Mouse (Mus musculus): ENCODE results near the gene Cib1. TPM values are rescaled to one million over a fixed set of nuclear protein-coding genes. Genes with fewer than 3 reads are reported as not detected.

The Cib1 gene
- polyA plus RNA-seq, 1 experiment from 2014 or later, result 53.2 TPM

- Histone ChIP-seq H3K36me3 (ENCODE audit: control insufficient read depth, insufficient read depth, low read length) (no peaks in the 10 kb centered on the region), H3K9ac (ENCODE audit: low read length) (no peak overlapping the region), H3K4me3 (ENCODE audit: low read depth, low read length) (no peak overlapping the region), H3K4me1 (ENCODE audit: control insufficient read depth, insufficient read depth, low read length) (no peaks in the 10 kb centered on the region), H3K9me3 (ENCODE audit: control insufficient read depth, low read length) (no peaks in the 10 kb centered on the region), H3K4me2 (ENCODE audit: low read depth) (no peak overlapping the region), H3K27ac (ENCODE audit: low read depth, low read length) (no peak overlapping the region), H3K27me3 (ENCODE audit: control insufficient read depth, insufficient read depth, low read length) (no peaks in the 10 kb centered on the region)
- DNase-seq (ENCODE audit: low spot score) (no peak), ATAC-seq (ENCODE audit: insufficient read depth, low FRiP score, low TSS enrichment) (no peak)
- 89% methylated on average over 6 of the region's 6 CpGs for WGBS
These were observed 52.8 kb downstream of the Cib1 start for GRCm38 (mm10) chr7:80179790-80180189.

GRCm38 (mm10) chr7:80179327-80179726 is 53.3 kb downstream of the Cib1 start:
- Histone ChIP-seq H3K9ac (ENCODE audit: low read length) (no peak overlapping the region), H3K27ac (ENCODE audit: low read depth, low read length) (no peak overlapping the region), H3K4me2 (ENCODE audit: low read depth) (no peak overlapping the region), H3K9me3 (ENCODE audit: control insufficient read depth, low read length) (no peaks in the 10 kb centered on the region), H3K27me3 (ENCODE audit: control insufficient read depth, insufficient read depth, low read length) (no peaks in the 10 kb centered on the region), H3K4me1 (ENCODE audit: control insufficient read depth, insufficient read depth, low read length) (no peaks in the 10 kb centered on the region), H3K4me3 (ENCODE audit: low read depth, low read length) (no peak overlapping the region), H3K36me3 (ENCODE audit: control insufficient read depth, insufficient read depth, low read length) (no peaks in the 10 kb centered on the region)
- DNase-seq (ENCODE audit: low spot score) (no peak), ATAC-seq (ENCODE audit: insufficient read depth, low FRiP score, low TSS enrichment) (no peak)
- 93% methylated on average over 6 of the region's 6 CpGs for WGBS

GRCm38 (mm10) chr7:80178037-80178729 is 54.4 kb downstream of the Cib1 start:
- no peaks in the 10 kb centered on the region for H3K9me3 ChIP-seq (ENCODE audit: control insufficient read depth, low read length)
- no peak overlapping the region for H3K9ac ChIP-seq (ENCODE audit: low read length)
- H3K27ac ChIP-seq (ENCODE audit: low read depth, low read length), result no peak overlapping the region
- no peaks in the 10 kb centered on the region for H3K4me1 ChIP-seq (ENCODE audit: control insufficient read depth, insufficient read depth, low read length)
- no peak overlapping the region for H3K4me2 ChIP-seq (ENCODE audit: low read depth)
- H3K27me3 ChIP-seq (ENCODE audit: control insufficient read depth, insufficient read depth, low read length), result no peaks in the 10 kb centered on the region
- H3K36me3 ChIP-seq (ENCODE audit: control insufficient read depth, insufficient read depth, low read length), result no peaks in the 10 kb centered on the region
- DNase-seq (ENCODE audit: low spot score) (no peak), ATAC-seq (ENCODE audit: insufficient read depth, low FRiP score, low TSS enrichment) (no peak)
- 94% methylated on average over 10 of the region's 10 CpGs for WGBS
- no peak overlapping the region for H3K4me3 ChIP-seq (ENCODE audit: low read depth, low read length)

- H3K36me3 ChIP-seq (ENCODE audit: control insufficient read depth, insufficient read depth, low read length), result no peaks in the 10 kb centered on the region
- H3K27me3 ChIP-seq (ENCODE audit: control insufficient read depth, insufficient read depth, low read length), result no peaks in the 10 kb centered on the region
- DNase-seq (ENCODE audit: low spot score), result no peak
- H3K9me3 ChIP-seq (ENCODE audit: control insufficient read depth, low read length), result no peaks in the 10 kb centered on the region
- H3K4me2 ChIP-seq (ENCODE audit: low read depth), result no peak overlapping the region
- no peak overlapping the region for H3K27ac ChIP-seq (ENCODE audit: low read depth, low read length)
- H3K4me3 ChIP-seq (ENCODE audit: low read depth, low read length), result no peak overlapping the region
- ATAC-seq (ENCODE audit: insufficient read depth, low FRiP score, low TSS enrichment), result no peak
- 94% methylated on average over 3 of the region's 3 CpGs for WGBS
- no peaks in the 10 kb centered on the region for H3K4me1 ChIP-seq (ENCODE audit: control insufficient read depth, insufficient read depth, low read length)
- H3K9ac ChIP-seq (ENCODE audit: low read length), result no peak overlapping the region
These were observed 55.2 kb downstream of the Cib1 start for GRCm38 (mm10) chr7:80177438-80177837.

Other genes starting within 250 kb of the Cib1 start
- 21.9 and 24.8 TPM in 2 replicates for gene Zfp710, start 208.0 kb downstream of the Cib1 start, polyA plus RNA-seq (2014; fragmentation: Nextera tagmentation; extraction: Ambion mirVana)
- 371 and 381 TPM in 2 replicates for gene Idh2, start 117.4 kb downstream of the Cib1 start, polyA plus RNA-seq (2014; fragmentation: Nextera tagmentation; extraction: Ambion mirVana)
- 10.5 and 12.1 TPM in 2 replicates for gene Sema4b, start 46.0 kb downstream of the Cib1 start, polyA plus RNA-seq (2014; fragmentation: Nextera tagmentation; extraction: Ambion mirVana)
- 4.5 and 4.9 TPM in 2 replicates for gene Gdpgp1, start 52 bp upstream of the Cib1 start, polyA plus RNA-seq (2014; fragmentation: Nextera tagmentation; extraction: Ambion mirVana)
- gene Ttll13, start 13.6 kb upstream of the Cib1 start, polyA plus RNA-seq (2014; fragmentation: Nextera tagmentation; extraction: Ambion mirVana), result 1.3 and 2.1 TPM in 2 replicates
- 42.9 and 43.3 TPM in 2 replicates for gene Ngrn, start 28.4 kb upstream of the Cib1 start, polyA plus RNA-seq (2014; fragmentation: Nextera tagmentation; extraction: Ambion mirVana)
- 15.1 and 15.8 TPM in 2 replicates for gene Vps33b, start 36.8 kb upstream of the Cib1 start, polyA plus RNA-seq (2014; fragmentation: Nextera tagmentation; extraction: Ambion mirVana)
- 179 and 183 TPM in 2 replicates for gene Prc1, start 61.6 kb upstream of the Cib1 start, polyA plus RNA-seq (2014; fragmentation: Nextera tagmentation; extraction: Ambion mirVana)
- 12.0 and 12.8 TPM in 2 replicates for gene Rccd1, start 91.6 kb upstream of the Cib1 start, polyA plus RNA-seq (2014; fragmentation: Nextera tagmentation; extraction: Ambion mirVana)
- 36.2 and 36.8 TPM in 2 replicates for gene Unc45a, start 108.2 kb upstream of the Cib1 start, polyA plus RNA-seq (2014; fragmentation: Nextera tagmentation; extraction: Ambion mirVana)
- 22.1 and 26.3 TPM in 2 replicates for gene Hddc3, start 110.3 kb upstream of the Cib1 start, polyA plus RNA-seq (2014; fragmentation: Nextera tagmentation; extraction: Ambion mirVana)
- gene Man2a2, start 138.6 kb upstream of the Cib1 start, polyA plus RNA-seq (2014; fragmentation: Nextera tagmentation; extraction: Ambion mirVana), result 9.7 and 11.2 TPM in 2 replicates
- 7.1 and 7.7 TPM in 2 replicates for gene Fes, start 155.1 kb upstream of the Cib1 start, polyA plus RNA-seq (2014; fragmentation: Nextera tagmentation; extraction: Ambion mirVana)
- 4.9 and 5.8 TPM in 2 replicates for gene Furin, start 172.6 kb upstream of the Cib1 start, polyA plus RNA-seq (2014; fragmentation: Nextera tagmentation; extraction: Ambion mirVana)

All from neural tube, embryonic 11.5 days (tissue).